Mouse (Mus musculus): ENCODE data around the gene Nme7.

DNA sequence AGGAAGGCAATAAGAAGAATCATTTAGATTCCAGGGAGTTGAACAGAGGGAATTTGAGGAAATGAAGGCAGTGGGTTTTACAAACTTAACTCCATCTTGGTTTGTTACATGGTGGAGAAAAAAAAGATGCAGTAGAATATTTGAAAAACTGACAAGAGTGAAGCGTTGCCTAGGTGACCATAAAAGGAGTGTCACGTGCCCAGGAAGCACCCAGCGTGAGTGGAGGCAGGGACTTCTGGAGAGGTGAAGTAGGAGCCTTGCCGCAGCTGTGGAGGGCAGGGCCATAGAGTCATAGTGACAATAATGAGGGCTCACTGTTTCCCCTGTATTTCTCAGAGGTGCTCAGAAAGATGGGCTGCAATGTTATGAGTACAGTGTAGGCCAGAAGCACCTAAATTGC, 24.6 kb upstream of the Nme7 start:
- no peak for TF ChIP-seq EP300 (IDR thresholded peaks at IDR 0.05; ENCODE audit: low read depth)
- TF ChIP-seq CTCF (IDR thresholded peaks at IDR 0.05; ENCODE audit: low read depth): no peak
